Mouse (Mus musculus): Measurements from ENCODE around the gene Dclk1.

Dclk1 gene

DNA sequence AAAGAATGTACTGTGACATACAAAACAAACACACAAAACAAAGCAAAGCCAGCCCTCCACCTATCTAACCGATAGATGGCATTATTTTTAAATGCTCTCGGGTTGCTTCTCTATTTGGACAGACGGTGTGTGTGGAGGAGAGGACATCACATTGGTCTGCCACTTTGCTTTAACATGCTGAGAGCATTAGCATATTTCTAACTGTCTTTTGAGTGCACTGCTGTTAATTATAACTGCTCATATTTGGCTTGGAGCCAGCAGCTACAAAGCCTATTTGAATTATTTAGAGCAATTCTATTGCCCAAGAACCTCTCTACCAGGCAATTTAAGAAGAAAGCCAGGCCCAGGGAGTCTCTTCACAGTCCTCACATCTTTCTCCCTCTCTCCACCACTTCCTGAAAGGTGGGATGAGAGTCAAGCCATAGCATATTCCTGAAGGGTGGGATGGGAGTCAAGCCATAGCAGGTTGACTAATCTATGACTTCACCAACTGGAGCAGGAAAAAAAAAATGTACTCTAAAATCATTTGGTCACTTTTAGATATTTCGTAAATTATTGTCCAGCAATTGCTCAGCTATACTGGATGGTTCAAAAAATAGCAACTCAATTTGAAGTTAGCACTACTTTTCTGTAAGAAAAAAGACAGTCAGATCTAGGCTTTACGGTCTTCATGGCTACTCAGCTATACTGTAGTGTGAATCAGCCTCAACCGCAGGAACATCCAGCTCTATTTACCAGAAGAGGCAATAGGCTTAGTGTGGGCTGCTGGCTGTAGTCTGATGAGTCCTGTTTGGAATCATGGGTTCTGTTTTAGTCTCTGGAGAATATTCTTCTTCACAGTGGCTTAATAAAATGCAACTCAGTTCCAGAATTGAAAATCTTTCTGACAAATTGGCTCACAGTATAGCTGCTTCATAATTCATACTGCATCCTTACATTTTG lies 155.9 kb downstream of the Dclk1 start:
- DNase-seq (ENCODE audit: low spot score in 2 of 2), result no peak

DNA sequence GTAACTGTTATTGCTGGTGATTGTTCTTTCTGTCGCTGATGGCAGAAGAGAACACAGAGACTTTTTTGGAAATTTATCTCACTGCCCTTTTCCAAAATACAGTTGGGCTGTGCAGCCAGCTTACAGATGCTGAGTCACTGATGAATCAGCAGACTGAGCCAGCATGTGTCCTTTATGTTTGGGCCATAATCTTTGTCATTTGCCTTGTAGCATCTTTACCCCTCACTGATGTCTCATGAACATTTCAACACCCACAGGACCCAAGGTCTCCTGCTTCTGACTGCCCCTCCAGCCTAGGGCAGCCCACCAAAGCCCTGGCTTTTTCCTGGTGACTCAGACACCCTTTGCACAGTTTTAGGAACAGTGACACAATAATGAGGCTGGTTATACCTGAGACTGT lies 159.1 kb downstream of the Dclk1 start:
- DNase-seq (ENCODE audit: low spot score in 2 of 2), result no peak

DNA sequence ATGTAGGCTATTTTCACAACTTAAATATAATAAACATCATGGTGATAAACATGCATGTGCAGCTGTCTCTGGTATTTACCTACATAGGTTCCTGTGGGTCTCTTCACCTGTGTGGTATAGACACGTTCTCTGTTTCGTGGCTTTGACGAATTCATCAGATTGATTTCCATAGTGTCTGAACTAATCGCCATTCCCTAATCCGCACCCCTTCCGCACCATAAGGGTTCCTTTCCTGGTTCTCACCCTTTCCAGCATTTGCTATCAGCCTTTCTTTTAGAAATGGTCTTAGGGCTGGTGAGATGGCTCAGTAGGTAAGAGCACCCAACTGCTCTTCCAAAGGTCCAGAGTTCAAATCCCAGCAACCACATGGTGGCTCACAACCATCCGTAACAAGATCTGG lies 162.6 kb downstream of the Dclk1 start:
- no peak for DNase-seq (ENCODE audit: low spot score in 2 of 2)

DNA sequence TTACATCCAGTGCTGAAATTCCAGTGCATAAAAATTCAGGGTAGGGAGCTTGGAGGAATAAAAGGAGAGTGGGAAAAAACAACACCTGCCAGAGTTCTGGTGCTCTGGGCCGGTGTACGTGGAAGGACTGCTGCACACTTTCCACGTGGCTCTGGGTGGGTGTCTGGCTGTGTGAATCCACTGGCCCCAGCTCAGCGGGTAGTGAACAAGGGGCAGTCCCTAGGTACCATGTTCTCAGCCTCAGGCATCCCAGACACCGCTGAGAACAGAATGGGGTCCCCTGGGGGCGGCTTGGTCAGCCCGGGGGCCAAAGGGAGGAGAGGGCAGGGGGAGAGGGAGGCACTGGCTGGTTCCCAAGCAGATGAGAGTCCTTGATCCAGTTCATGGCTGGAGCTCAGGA lies 164.5 kb downstream of the Dclk1 start:
- DNase-seq (ENCODE audit: low spot score in 2 of 2), result no peak

DNA sequence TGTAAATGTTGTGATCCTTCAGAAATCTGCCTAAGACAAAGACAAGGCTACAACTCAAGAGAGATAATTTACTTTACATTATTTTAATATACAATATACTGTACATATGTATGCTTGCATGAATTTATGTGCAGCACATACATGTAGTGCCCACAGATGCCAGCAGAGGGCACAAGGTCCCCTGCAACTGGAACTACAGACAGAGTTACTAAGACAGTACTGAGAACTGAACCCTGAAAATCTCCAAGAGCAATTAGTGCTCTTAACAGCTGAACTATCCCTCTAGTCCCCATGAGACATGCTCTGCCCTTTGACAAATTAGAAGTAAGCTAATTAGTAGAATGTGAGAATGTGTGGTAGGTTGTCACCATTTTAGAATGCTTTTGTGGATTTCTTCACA lies 169.4 kb downstream of the Dclk1 start:
- no peak for DNase-seq (ENCODE audit: low spot score in 2 of 2)

DNA sequence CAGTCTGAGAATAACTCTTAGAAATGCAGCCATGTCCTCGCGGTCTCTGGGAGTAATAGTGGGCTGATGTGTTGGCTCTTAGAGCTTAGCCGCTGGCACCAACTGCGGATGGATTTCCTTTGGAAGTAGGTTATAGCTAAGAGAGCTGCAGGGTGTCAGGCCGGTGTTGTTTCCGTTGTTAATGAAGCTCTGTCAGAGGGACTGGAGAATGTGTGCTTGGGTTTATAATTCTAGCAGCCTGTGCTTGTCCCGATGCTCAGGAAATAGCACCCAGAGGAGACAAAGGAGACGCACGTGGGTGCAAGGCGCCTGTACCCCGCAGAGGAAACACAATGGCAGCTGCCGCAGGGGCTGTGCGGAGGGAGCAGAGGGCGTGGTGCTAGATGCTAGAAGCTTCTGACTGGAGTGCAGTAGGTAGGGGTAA lies 173.4 kb downstream of the Dclk1 start:
- peak; percentile 81 to 86 for DNase-seq (ENCODE audit: low spot score in 2 of 2)

DNA sequence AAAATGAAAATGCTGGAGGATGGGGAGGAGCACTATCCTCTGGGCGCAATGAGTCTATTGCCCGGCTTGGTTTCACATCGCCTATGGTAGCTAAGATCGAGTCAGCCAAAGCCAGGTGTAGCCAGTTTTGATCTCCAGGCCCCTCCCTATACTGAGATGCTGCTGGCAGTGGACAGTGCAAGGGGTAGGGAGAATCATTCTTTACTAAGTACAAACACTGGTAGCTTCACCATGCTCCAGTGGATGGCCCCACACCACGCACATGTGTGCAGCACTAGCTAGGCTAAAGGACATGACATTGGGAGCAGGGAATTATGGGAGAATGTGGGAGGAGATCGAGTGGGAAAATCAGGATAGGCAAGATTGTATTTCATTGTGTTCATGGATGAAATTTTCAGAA lies 176.7 kb downstream of the Dclk1 start:
- no peak for DNase-seq (ENCODE audit: low spot score in 2 of 2)

DNA sequence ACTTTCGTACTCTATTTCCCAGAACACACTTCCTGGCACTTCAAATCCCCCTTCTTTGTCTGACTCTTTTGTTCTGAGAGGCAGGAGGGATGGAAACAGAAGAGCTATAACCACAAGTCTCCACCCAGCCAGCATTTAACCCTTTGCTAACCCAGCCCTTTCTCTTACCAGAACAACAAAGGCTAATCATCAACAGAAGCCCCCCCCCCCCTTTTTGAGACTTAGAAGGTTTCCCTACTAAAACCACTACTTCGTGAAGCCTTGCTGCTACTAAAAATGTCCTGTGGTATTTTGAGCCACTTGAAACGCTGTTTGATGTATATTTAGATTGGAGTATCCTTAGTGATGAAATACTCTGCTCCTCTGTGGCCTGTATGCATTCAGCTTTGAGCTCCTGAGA lies 177.2 kb downstream of the Dclk1 start:
- no peak for DNase-seq (ENCODE audit: low spot score in 2 of 2)

DNA sequence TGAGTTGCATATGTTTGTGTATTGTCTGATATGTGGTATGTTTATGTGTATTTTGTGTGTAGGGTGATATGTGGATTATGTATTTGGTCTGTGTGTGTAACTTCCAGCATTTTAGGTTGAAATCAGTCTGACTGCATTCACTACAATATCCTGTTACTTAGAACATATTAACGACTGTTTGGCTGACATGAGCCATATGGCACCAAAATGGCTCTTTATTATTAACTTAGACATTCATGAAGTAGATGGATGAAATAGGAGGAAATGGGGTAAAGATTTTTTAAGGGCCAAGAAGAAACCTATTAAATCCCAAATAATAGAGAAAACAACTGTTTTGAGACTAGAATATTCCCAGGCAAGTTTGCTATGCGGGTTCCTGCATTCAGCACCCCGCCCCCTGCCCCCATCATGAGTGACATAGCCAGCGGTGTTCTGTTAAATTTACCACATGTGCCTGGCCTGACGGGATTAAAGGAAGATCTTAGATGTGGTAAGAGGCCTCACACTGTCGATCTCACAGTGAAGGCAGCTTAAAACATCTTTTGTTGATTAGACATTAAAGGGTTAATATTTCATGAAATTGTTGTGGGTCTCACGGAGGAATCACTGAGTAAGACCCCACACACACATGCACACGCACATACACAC lies 178.4 kb downstream of the Dclk1 start:
- no peak for DNase-seq (ENCODE audit: low spot score in 2 of 2)

DNA sequence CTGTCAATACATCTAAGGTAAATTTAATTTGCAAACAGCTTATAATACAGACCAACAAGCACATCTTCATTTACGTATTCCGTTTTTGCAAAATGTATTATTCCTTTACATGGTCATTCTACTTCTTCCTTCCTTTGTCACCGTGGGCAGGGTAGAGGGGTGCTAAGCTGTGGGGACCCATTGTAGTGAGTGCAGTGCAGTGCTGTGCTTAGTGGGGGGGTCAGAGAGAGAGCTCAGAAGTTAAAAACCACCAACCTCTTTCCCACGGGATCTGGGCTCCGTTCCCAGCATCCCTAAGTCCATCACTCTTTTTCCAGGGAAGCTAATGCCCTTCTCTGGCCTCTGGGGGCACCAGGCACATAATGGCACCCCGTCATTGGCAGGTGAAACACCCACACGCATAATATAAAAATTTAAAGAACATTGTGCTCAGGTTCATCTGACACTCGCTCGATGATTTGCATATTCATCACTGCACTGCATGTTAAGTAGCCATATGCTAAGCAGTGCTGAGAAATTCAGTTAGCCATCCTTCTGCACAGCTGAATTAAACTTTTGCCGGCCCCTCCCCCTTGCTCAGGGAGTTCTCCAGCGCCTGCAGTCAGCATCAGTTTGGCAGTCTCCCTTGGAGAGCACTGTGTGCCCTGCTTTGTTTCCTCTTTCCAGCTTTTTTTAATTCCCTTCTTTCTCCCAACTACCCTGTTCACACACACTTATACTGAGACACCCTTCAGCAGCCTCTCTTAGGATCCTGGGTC lies 181.7 kb downstream of the Dclk1 start:
- DNase-seq (ENCODE audit: low spot score in 2 of 2), result peak in 1 of 2 experiments; percentile 78

DNA sequence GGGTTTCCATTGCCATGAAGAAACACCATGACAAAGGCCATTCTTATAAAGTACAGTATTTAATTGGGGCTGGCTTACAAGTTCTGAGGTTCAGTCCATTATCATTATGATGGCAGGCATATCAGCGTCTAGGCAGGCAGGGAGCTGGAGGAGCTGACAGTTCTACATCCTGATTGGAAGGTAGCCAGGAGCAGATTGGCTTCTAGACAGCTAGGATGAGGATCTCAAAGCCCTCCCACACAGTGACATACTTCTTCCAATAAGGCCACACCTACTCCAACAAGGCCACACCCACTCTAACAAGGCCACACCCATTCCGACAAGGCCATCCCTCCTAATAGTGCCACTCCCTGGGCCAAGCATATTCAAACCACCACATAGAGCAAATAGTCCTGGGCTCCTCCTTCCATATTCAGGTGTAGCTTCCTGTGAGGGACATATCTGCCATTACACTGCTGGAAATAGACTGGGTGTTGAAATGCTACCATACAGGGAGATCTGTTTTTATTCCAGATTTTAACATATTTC lies 187.9 kb downstream of the Dclk1 start:
- no peak for DNase-seq (ENCODE audit: low spot score in 2 of 2)

DNA sequence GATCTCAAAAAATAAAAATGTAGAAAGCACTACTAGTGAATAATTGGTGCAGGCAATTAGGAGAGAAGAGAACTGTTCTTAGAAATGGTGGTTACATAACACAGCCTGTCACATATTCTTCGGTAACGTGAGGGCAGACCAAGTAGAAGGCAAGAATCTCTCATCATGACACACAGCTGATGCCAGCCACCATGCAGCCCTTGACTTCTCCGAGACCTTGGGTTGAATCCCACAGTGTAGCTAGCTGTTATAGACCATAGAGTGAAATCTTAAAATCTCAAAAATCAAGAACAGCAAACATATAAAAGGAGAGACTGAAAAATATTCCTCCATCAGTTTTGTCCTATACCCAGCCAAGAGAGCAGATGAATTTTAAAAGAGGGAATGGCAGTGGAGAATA lies 189.1 kb downstream of the Dclk1 start:
- no peak for DNase-seq (ENCODE audit: low spot score in 2 of 2)

DNA sequence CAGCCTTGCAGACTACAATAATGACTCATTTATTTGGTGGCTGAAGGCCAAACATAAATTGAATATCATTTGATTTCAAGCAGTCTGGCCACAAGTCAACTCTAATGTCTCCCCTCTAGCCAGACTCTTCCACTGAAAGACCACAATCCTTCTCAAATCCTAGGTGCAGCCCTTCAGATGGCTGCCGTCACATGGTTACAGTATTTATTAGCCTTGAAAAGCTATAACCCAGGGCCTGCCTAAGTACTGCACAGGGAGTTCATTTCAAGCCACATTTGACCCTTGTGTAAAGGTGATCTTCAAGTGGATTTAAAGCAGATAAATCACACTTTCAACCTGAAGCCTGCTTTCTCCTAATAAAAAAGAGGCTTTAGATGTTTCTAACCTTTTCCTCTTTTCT lies 192.1 kb downstream of the Dclk1 start:
- no peak for DNase-seq (ENCODE audit: low spot score in 2 of 2)

DNA sequence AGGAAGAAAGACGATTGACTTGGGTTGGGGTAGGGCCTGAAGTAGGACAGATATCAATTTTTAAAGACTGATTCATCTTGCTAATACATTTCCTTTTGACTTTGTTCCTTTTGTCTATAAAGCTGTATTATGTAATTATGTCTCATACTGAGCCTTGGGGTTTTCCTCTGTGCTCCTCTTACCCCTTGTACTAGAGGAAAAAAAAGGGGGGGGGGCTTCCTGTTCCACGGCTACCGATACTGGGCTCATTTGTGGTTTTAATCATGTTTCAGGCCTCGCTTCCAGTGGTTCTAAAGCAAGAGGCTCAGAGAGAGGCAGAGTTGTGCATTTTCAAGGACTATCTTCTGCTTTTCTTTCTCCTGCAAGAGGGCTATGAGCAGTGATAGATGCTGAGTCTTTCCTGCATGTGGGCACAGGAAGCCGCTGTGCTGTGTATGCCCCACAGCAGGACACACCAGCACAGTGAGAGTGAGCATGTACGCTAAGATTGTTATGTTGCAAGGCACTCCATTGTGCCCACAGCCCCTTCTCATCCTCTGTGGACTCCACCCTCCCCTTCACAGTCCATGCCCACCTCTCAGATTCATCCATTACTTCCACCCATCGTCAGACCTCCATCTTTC lies 196.8 kb downstream of the Dclk1 start:
- DNase-seq (ENCODE audit: low spot score in 2 of 2), result no peak

DNA sequence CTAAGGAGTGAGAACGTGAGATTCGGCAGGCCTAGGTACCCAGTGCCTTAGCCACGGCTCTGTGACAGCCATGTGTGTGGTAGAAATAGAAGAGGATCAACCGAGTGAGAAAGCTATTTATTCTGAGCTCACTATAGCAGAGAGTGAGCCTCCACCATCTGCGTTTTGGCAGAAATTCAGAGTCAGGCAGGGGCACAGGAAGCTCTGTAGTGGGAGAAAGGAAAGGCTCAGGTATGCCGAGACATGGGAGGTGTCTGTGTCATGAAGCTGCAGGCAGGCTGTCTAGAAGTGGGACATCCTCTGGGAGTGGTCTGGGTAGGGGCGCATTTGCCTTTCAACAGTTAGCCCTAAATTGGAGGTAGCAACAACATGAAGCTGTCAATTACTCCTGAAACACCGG lies 198.2 kb downstream of the Dclk1 start:
- DNase-seq (ENCODE audit: low spot score in 2 of 2), result peak in 1 of 2 experiments; percentile 63

DNA sequence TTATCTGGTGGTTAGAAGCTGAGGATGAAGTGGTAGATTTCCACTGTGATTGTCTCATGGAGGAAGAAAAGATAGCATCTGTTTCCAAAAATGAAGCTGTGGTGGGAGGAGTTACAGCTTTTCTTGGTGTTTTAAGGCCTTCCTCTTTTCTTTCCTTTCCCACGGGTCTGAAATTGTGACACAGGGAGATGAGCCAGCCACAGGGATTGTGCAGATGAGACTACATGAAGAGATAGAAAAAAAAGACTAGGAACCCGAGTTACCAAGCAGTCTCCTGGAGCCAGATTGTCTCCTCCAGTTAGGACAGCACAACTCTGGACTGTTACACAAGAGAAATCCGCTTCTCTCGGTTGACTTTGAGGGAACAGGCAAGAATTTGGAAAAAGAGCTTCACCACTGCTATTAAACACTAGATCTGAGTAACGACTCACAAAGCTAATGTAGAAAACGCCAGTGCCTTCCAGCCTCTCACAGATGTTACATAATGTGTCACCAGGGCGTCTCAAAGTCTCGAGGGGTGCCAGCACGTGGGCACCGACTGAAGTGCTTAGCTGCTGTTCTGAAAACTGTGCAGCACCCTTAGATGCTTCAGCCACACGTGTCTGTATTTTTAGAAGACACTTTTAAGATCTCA lies 200.0 kb downstream of the Dclk1 start:
- DNase-seq (ENCODE audit: low spot score in 2 of 2), result peak; percentile 69 to 81

DNA sequence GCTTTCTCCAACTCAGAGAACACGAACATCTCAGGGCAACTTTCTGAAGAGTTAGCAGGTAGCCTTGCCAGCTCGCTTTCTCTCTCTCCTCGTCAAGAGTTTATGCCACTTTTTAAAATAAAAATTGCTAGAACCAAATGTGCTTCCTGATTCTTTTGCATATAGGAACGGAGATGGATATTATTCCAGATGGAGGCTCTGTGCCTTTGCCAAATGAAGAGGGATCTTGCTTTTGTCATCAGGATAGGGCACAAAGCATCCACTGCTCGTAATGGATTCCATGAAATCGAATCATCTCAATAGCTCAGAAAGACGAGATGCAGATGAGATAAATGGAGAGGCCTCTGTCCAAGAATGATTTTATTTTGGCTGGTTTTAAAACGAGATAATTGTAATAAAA lies 201.1 kb downstream of the Dclk1 start:
- peak in 1 of 2 experiments; percentile 58 for DNase-seq (ENCODE audit: low spot score in 2 of 2)

DNA sequence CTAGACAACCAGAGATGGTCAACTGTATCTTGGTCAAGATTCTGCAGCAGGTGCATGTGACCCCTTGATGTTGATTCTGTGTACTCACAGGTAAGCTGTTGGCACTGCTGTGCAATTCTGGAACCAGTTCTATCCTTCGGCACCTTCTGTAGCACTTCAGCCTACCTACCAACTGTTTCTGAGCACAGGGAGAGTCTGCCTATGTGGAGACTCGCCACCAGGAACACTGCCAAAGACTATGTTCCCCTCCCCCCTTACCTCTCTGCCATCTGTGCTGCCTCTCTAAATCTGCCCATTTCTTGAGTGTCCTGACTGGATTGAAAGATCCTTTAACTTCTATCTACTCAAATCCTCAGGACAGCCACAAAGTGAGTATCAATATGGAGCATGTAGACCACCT lies 201.6 kb downstream of the Dclk1 start:
- peak in 1 of 2 experiments; percentile 77 for DNase-seq (ENCODE audit: low spot score in 2 of 2)

DNA sequence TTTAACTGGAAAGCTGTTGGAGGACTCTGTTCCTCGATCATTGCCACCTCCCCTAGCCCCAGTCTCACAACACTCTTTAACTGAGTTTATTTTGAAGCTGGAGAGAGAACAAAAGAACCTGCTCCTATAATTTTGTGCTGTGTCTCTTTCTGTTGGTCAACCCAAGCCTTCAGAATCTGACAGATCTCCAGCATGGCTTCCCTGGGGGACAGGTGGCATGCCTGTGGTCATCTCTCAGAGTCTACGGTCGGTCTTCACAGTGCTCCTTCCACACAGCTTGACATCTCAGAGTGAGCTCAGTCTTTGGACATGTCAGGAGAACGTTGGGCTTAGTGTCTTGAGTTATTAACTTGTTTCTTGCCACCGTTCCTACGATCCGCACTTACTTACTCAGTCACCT lies 204.5 kb downstream of the Dclk1 start:
- DNase-seq (ENCODE audit: low spot score in 2 of 2), result no peak

DNA sequence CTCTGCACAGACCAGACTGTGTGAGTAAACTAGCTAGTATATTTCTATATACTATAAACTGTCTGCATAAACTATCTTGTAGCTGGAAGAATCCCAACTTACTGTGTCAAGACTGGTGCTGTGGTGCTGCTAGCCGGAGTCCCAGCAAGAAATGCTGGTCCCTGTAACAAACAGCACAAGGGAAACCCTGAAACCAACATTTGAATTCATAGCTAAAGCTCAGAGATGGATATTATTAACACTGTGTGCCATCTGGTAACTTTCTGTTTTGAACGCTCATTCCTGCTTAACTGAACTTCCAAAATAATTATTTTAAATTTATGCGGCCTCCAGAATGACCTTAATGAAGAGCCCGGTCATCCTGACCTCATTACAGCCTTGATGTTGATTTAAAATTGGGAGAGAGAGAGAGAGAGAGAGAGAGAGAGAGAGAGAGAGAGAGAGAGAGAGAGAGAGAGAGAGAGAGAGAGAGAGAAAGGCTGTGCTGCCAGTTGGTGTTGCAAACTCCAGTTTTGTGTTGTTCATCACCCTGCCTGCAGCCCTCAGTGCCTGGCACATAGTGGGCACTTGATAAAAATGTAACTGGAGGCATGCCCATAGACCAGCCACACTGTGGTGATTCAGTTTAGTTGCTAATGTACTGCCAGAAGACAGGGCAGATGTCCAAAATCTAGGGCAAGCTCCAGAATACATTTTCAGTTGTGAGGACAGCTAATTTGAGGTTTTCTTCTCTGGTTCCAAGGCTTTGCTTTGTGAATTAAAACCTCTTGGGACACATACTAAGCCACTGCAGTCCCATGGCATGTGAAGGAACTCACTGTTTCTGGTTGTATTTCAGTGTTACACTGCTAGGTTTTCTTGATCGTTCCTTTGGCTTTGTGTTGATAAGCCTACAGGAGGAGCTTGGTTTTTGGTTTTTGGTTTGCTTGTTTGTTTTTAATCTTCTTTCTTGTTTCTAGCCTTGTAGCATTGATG lies 205.6 kb downstream of the Dclk1 start:
- peak; percentile 91 to 92 for DNase-seq (ENCODE audit: low spot score in 2 of 2)
